Mouse (Mus musculus) lung, adult 2 months (tissue): ENCODE data around the gene Lbh. TPM values are rescaled to one million over a fixed set of nuclear protein-coding genes. Genes with fewer than 3 reads are reported as not detected.

Source experiments
- DNase-seq: peaks from one replicate; pipeline ENCODE4 v3.0.0; 2022
- H3K4me1 ChIP-seq: fragments of 200-500 bp; 2 replicates; pipeline ENCODE4 v1.6.1; 2011; ENCODE audit warnings: low read length; ENCODE audit not compliant: control insufficient read depth, insufficient read depth
- H3K4me3 ChIP-seq: fragments of 200-500 bp; replicated peaks from 2 replicates; pipeline ENCODE3; 2011; ENCODE audit warnings: low read depth, mild to moderate bottlenecking, control low read depth, low read length; ENCODE audit errors: extremely low read depth
- CTCF ChIP-seq: fragments of 200-500 bp; IDR thresholded peaks from 2 replicates; pipeline ENCODE4 v1.5.1; 2011; ENCODE audit warnings: mild to moderate bottlenecking, low read length, control low read depth; ENCODE audit not compliant: insufficient read depth
- POLR2A ChIP-seq: fragments of 200-500 bp; IDR thresholded peaks from 2 replicates; pipeline ENCODE4 v1.6.1; 2011; ENCODE audit warnings: low read depth, mild to moderate bottlenecking, control low read depth, low read length, borderline replicate concordance; ENCODE audit errors: extremely low read depth
- WGBS: fragments of 180-500 bp; shearing (Covaris S2); methylation state at CpG from one replicate; pipeline ENCODE4 v1.1.7; 2018; 5-methylcytosine and 5-hydroxymethylcytosine counted together
- polyA plus RNA-seq: library from polyadenylated mRNA; depleted of rRNA; stranded (reverse); fragments of >200 nt; gene quantifications from 2 replicates; pipeline ENCODE4 v1.2.3, GENCODE M21; 2012; rRNA removed

The Lbh gene
- 151 and 253 TPM in 2 replicates for polyA plus RNA-seq

GRCm38 (mm10) chr17:72918053-72918452 is at the start of gene Lbh:
Gene Lbh (plus strand): TSS chr17:72918305.
- H3K4me3 ChIP-seq = peak within 1 kb of the TSS; percentile 81
- no peak for TF ChIP-seq CTCF
- TF ChIP-seq POLR2A = peak; percentile 100
- WGBS = under 1% methylated on average over 35 of the region's 35 CpGs
- H3K4me1 ChIP-seq = no peaks in the 10 kb centered on the region; the same call in 1 of the 2 replicates
- DNase-seq = peak; percentile 91

- TF ChIP-seq POLR2A = no peak
- no peak for TF ChIP-seq CTCF
- Histone ChIP-seq H3K4me1 (no peaks in the 10 kb centered on the region), H3K4me3 (no peak overlapping the region)
- WGBS = 81% methylated on average over 9 of the region's 9 CpGs
- no peak for DNase-seq
Measured at GRCm38 (mm10) chr17:72878979-72879378, 39.1 kb upstream of the Lbh start.

- WGBS = 64% methylated on average over 3 of the region's 3 CpGs
- Histone ChIP-seq H3K4me1 (no peaks in the 10 kb centered on the region), H3K4me3 (no peak overlapping the region)
- DNase-seq = no peak
- TF ChIP-seq CTCF (no peak), POLR2A (no peak)
Measured at GRCm38 (mm10) chr17:72880156-72880555, 37.9 kb upstream of the Lbh start.

- DNase-seq = no peak
- H3K4me3 ChIP-seq = no peak overlapping the region
- no peaks in the 10 kb centered on the region for H3K4me1 ChIP-seq
- no peak for TF ChIP-seq POLR2A
- no peak for TF ChIP-seq CTCF
- 77% methylated on average over 3 of the region's 3 CpGs for WGBS
Measured at GRCm38 (mm10) chr17:72881051-72881450, 37.1 kb upstream of the Lbh start.

- Histone ChIP-seq H3K4me1 (no peaks in the 10 kb centered on the region), H3K4me3 (no peak overlapping the region)
- TF ChIP-seq POLR2A = no peak
- TF ChIP-seq CTCF = no peak
- DNase-seq = no peak
- 73% methylated on average over 1 of the region's 1 CpGs for WGBS
Measured at GRCm38 (mm10) chr17:72881804-72882203, 36.3 kb upstream of the Lbh start.

- WGBS = 23% methylated on average over 20 of the region's 20 CpGs
Measured at GRCm38 (mm10) chr17:72889556-72890397, 28.3 kb upstream of the Lbh start.

GRCm38 (mm10) chr17:72890398-72890898 is 27.7 kb upstream of the Lbh start:
- no peak for DNase-seq
- no peak overlapping the region for H3K4me3 ChIP-seq
- WGBS = 61% methylated on average over 8 of the region's 8 CpGs
- H3K4me1 ChIP-seq = no peaks in the 10 kb centered on the region
- no peak for TF ChIP-seq POLR2A

More at GRCm38 (mm10) chr17:72889556-72890397, 28.3 kb upstream of the Lbh start:
- TF ChIP-seq POLR2A (no peak), CTCF (peak; percentile 48)
- DNase-seq = peak; percentile 42
- Histone ChIP-seq H3K4me3 (no peak overlapping the region), H3K4me1 (no peaks in the 10 kb centered on the region)

- TF ChIP-seq CTCF (no peak), POLR2A (no peak)
- H3K4me3 ChIP-seq = no peak overlapping the region
- no peak for DNase-seq
- no peaks in the 10 kb centered on the region for H3K4me1 ChIP-seq
- WGBS = 79% methylated on average over 6 of the region's 6 CpGs
Measured at GRCm38 (mm10) chr17:72891556-72891955, 26.5 kb upstream of the Lbh start.

GRCm38 (mm10) chr17:72895506-72895905 is 22.6 kb upstream of the Lbh start:
- no peaks in the 10 kb centered on the region for H3K4me1 ChIP-seq
- DNase-seq = no peak
- TF ChIP-seq POLR2A (no peak), CTCF (no peak)
- H3K4me3 ChIP-seq = no peak overlapping the region
- WGBS = 88% methylated on average over 3 of the region's 3 CpGs

GRCm38 (mm10) chr17:72897076-72897475 is 21.0 kb upstream of the Lbh start:
- 70% methylated on average over 7 of the region's 7 CpGs for WGBS
- no peak for DNase-seq
- no peak overlapping the region for H3K4me3 ChIP-seq
- no peaks in the 10 kb centered on the region for H3K4me1 ChIP-seq
- TF ChIP-seq POLR2A (no peak), CTCF (no peak)

GRCm38 (mm10) chr17:72897961-72898360 is 20.1 kb upstream of the Lbh start:
- WGBS = 77% methylated on average over 5 of the region's 5 CpGs
- H3K4me3 ChIP-seq = no peak overlapping the region
- no peak for DNase-seq
- TF ChIP-seq CTCF = no peak
- TF ChIP-seq POLR2A = no peak
- H3K4me1 ChIP-seq = no peaks in the 10 kb centered on the region
